Mouse (Mus musculus): ENCODE measurements around the gene Kif4.

- TF ChIP-seq CTCF (IDR thresholded peaks at IDR 0.05; ENCODE audit: low read depth, low read length) = no peak
- TF ChIP-seq POLR2A (IDR thresholded peaks at IDR 0.05; ENCODE audit: borderline replicate concordance, low read depth, low read length) = no peak
Measured at GRCm38 (mm10) chrX:100664825-100665224, 39.3 kb downstream of the Kif4 start.
